Mouse (Mus musculus): ENCODE measurements around the gene Pla2g4e. TPM values are rescaled to one million over a fixed set of nuclear protein-coding genes. Genes with fewer than 3 reads are reported as not detected.

Pla2g4e gene
- 10 to 100 TPM; 21.2 to 27.9 TPM for total RNA-seq (2021)
- long read RNA-seq, experiment 1, full-length matches to known transcripts, result 2 of 11 reads
- long read RNA-seq, experiment 1, partial matches to known transcripts, result 5 of 11 reads
- long read RNA-seq, experiment 1, other reads (novel, unspliced or antisense), result 4 of 11 reads
- long read RNA-seq, experiment 2, full-length matches to known transcripts, result 1 of 12 reads
- long read RNA-seq, experiment 2, partial matches to known transcripts, result 5 of 12 reads
- long read RNA-seq, experiment 2, other reads (novel, unspliced or antisense), result 6 of 12 reads

GRCm38 (mm10) chr2:120244679-120245420, at the start of gene Pla2g4e:
Gene Pla2g4e (minus strand): TSS chr2:120245335.
- DNase-seq (ENCODE audit: low spot score in 2 of 2), result peak in 1 of 2 experiments; percentile 33

GRCm38 (mm10) chr2:120291471-120292078, 46.4 kb upstream of the Pla2g4e start:
- DNase-seq (ENCODE audit: low spot score in 2 of 2), result no peak

GRCm38 (mm10) chr2:120288995-120289394, 43.9 kb upstream of the Pla2g4e start, which contains the start of gene Pla2g4d:
Gene Pla2g4d (minus strand): TSS chr2:120289197.
- no peak for DNase-seq (ENCODE audit: low spot score in 2 of 2)

- DNase-seq (ENCODE audit: low spot score in 2 of 2), result no peak
These were observed 43.3 kb upstream of the Pla2g4e start for GRCm38 (mm10) chr2:120288401-120288800.

- DNase-seq (ENCODE audit: low spot score in 2 of 2), result no peak
These were observed 40.5 kb upstream of the Pla2g4e start for GRCm38 (mm10) chr2:120285639-120286038.

- DNase-seq (ENCODE audit: low spot score in 2 of 2), result no peak
These were observed 39.6 kb upstream of the Pla2g4e start for GRCm38 (mm10) chr2:120284705-120285104.

GRCm38 (mm10) chr2:120284094-120284493, 39.0 kb upstream of the Pla2g4e start:
- no peak for DNase-seq (ENCODE audit: low spot score in 2 of 2)

GRCm38 (mm10) chr2:120283550-120283949, 38.4 kb upstream of the Pla2g4e start:
- DNase-seq (ENCODE audit: low spot score in 2 of 2), result no peak

- no peak for DNase-seq (ENCODE audit: low spot score in 2 of 2)
These were observed 36.1 kb upstream of the Pla2g4e start for GRCm38 (mm10) chr2:120281221-120281620.

- peak in 1 of 2 experiments; percentile 36 for DNase-seq (ENCODE audit: low spot score in 2 of 2)
These were observed 34.8 kb upstream of the Pla2g4e start for GRCm38 (mm10) chr2:120279961-120280360.

- no peak for DNase-seq (ENCODE audit: low spot score in 2 of 2)
These were observed 31.8 kb upstream of the Pla2g4e start for GRCm38 (mm10) chr2:120276951-120277350.

GRCm38 (mm10) chr2:120268635-120269034, 23.5 kb upstream of the Pla2g4e start:
- DNase-seq (ENCODE audit: low spot score in 2 of 2), result no peak

- DNase-seq (ENCODE audit: low spot score in 2 of 2), result no peak
These were observed 20.4 kb upstream of the Pla2g4e start for GRCm38 (mm10) chr2:120265523-120265922.

GRCm38 (mm10) chr2:120264858-120265257, 19.7 kb upstream of the Pla2g4e start:
- DNase-seq (ENCODE audit: low spot score in 2 of 2), result no peak

GRCm38 (mm10) chr2:120262876-120263275, 17.7 kb upstream of the Pla2g4e start:
- no peak for DNase-seq (ENCODE audit: low spot score in 2 of 2)

- no peak for DNase-seq (ENCODE audit: low spot score in 2 of 2)
These were observed 16.2 kb upstream of the Pla2g4e start for GRCm38 (mm10) chr2:120261346-120261745.

- DNase-seq (ENCODE audit: low spot score in 2 of 2), result no peak
These were observed 11.1 kb upstream of the Pla2g4e start for GRCm38 (mm10) chr2:120256259-120256658.

- DNase-seq (ENCODE audit: low spot score in 2 of 2), result no peak
These were observed 7.5 kb upstream of the Pla2g4e start for GRCm38 (mm10) chr2:120252644-120253043.

- DNase-seq (ENCODE audit: low spot score in 2 of 2), result no peak
These were observed 384 bp upstream of the Pla2g4e start for GRCm38 (mm10) chr2:120245421-120246016.

- no peak for DNase-seq (ENCODE audit: low spot score in 2 of 2)
These were observed 1.1 kb downstream of the Pla2g4e start for GRCm38 (mm10) chr2:120243995-120244394.

GRCm38 (mm10) chr2:120242791-120243467, 2.2 kb downstream of the Pla2g4e start:
- DNase-seq (ENCODE audit: low spot score in 2 of 2), result no peak

Measured in gastrocnemius, postnatal 4 days (tissue).